Mouse (Mus musculus) mouse embryonic stem cell (cell line): ENCODE measurements at regions not wholly inside any gene's neighbourhood (a gene's known extent, or its start where the extent isn't known, plus 50 kb on each side); places are given as distances from the start of the nearest gene placed in this dataset.

Experiments used
- in situ Hi-C, 2 experiments: fragments of 300-500 bp; cut with MboI; formaldehyde crosslinking; loops; 1 replicate in 1 of 2; 3 replicates in 1 of 2; pipeline ENCODE4 v1.14.3; 2019 to 2020; ENCODE audit warnings: low sequenced_read_pairs in 2 of 2, low pct_unique_long_range_greater_than_20kb in 1 of 2, mixed read lengths in 1 of 2; ENCODE audit not compliant: unreplicated experiment in 1 of 2

GRCm38 (mm10) chr7:79201246-79201645 is 52.4 kb upstream of the Mfge8 start:
- in situ Hi-C loops, result no loop called here

GRCm38 (mm10) chr7:79202336-79202735 is 53.5 kb upstream of the Mfge8 start:
- in situ Hi-C loops, result no loop called here

GRCm38 (mm10) chr7:79203481-79203880 is 54.6 kb upstream of the Mfge8 start:
- in situ Hi-C loops, result no loop called here

- in situ Hi-C loops, result no loop called here
These were observed 58.3 kb upstream of the Mfge8 start for GRCm38 (mm10) chr7:79207140-79207539.

- in situ Hi-C loops, result no loop called here
These were observed 61.7 kb upstream of the Mfge8 start for GRCm38 (mm10) chr7:79210376-79211215.

- in situ Hi-C loops, result no loop called here
These were observed 61.6 kb upstream of the Abhd2 start for GRCm38 (mm10) chr7:79211287-79211976.

GRCm38 (mm10) chr7:79212231-79212630 is 60.8 kb upstream of the Abhd2 start:
- in situ Hi-C loops, result no loop called here

GRCm38 (mm10) chr7:79215001-79215400 is 58.0 kb upstream of the Abhd2 start:
- in situ Hi-C loops, result no loop called here

GRCm38 (mm10) chr7:79217232-79217631 is 55.8 kb upstream of the Abhd2 start:
- in situ Hi-C loops, result no loop called here

- in situ Hi-C loops, result loop anchor here in 1 of 2 experiments (10.0 kb wide), 1 partner anchor 78 kb away; the partner anchor contains the start of gene Mfge8
These were observed 50.2 kb upstream of the Abhd2 start for GRCm38 (mm10) chr7:79222626-79223335.
